In the genomic region with DNA sequence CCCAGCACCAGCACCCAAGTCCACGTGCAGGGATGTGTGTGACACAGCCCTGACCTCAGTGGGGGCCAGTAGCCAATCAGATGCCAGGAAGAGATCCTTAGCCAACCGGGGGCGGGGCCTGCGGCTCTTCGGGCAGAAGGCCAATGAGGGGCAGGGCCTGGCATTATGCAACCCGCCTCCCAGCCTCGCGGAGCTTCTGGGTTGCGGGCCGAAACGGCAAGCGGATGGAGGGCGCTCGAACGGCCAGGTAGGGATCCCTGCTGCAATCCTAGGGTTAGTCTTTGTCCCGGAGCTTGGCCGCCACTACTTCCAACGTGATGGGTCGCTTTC, we compare ENCODE assay signal across 8 mouse cellular contexts. TPM values are rescaled to one million over a fixed set of nuclear protein-coding genes. Genes with fewer than 3 reads are reported as not detected.
DNase-seq lines count a peak whose midpoint lies in the region; ATAC-seq and TF ChIP-seq lines count a peak whose summit lies in the region.

No protein-coding gene starts in this region.

- TF ChIP-seq EP300 in lung, postnatal 0 days (IDR thresholded peaks at IDR 0.05), result no peak

- 2% methylated on average over 19 of the region's 19 CpGs for WGBS in lung, postnatal 0 days

- H3K9me3 ChIP-seq in G1E (replicated peaks), result no peaks in the 10 kb centered on the region
- H3K9me3 ChIP-seq in lung, postnatal 0 days (ENCODE audit: low read length), result no peaks in the 10 kb centered on the region

- peak; percentile 51 for ATAC-seq in G1E (ENCODE audit: extremely low read depth, insufficient number of reproducible peaks, low FRiP score, poor library complexity, severe bottlenecking)
- ATAC-seq in hematopoietic stem cell, adult 5-6 weeks (replicated peaks in 1 of 2; ENCODE audit: insufficient read depth in 1 of 2, low FRiP score in 2 of 2, low TSS enrichment in 1 of 2, low read depth in 1 of 2, poor library complexity in 2 of 2, severe bottlenecking in 2 of 2), result peak; percentile 43 to 50
- peak; percentile 32 for ATAC-seq in lung, postnatal 0 days

- no peak for TF ChIP-seq CTCF in G1E (IDR thresholded peaks at IDR 0.05; ENCODE audit: low read depth, low read length)
- TF ChIP-seq CTCF in lung, postnatal 0 days (IDR thresholded peaks at IDR 0.05), result no peak

- H3K9ac ChIP-seq in lung, postnatal 0 days (replicated peaks; ENCODE audit: low read depth), result peak overlapping the region; percentile 79

- DNase-seq in G1E (ENCODE audit: low spot score), result peak; percentile 98
- peak; percentile 99 for DNase-seq in cerebellum, adult 8-10 months
- peak; percentile 90 for DNase-seq in forelimb bud, embryonic 11.5 days (ENCODE audit: low read depth, low spot score)
- peak; percentile 97 for DNase-seq in layer of hippocampus, postnatal 10 days (ENCODE audit: low spot score in 2 of 2)
- peak; percentile 97 for DNase-seq in lung, postnatal 0 days (ENCODE audit: low spot score)
- DNase-seq in ovary, postnatal 10 days (ENCODE audit: low spot score), result peak; percentile 80
- DNase-seq in thymus, postnatal 0 days (ENCODE audit: low spot score), result peak; percentile 89

- H3K4me1 ChIP-seq in G1E (ENCODE audit: insufficient read depth, low read depth, low read length), result peaks cover 70% of the 10 kb centered on the region
- H3K4me1 ChIP-seq in lung, postnatal 0 days (ENCODE audit: insufficient read depth, low read depth, low read length), result peaks cover 16% of the 10 kb centered on the region

- peak overlapping the region; percentile 76 for H3K4me2 ChIP-seq in lung, postnatal 0 days (replicated peaks; ENCODE audit: low read depth, low read length)

- H3K27ac ChIP-seq in lung, postnatal 0 days (ENCODE audit: low read length), result peak overlapping the region; percentile 100

- no peaks in the 10 kb centered on the region for H3K27me3 ChIP-seq in G1E (ENCODE audit: insufficient read depth, low read length)
- no peaks in the 10 kb centered on the region for H3K27me3 ChIP-seq in lung, postnatal 0 days (replicated peaks; ENCODE audit: insufficient read depth, low read length)

- H3K36me3 ChIP-seq in G1E (replicated peaks), result peaks cover 41% of the 10 kb centered on the region
- peaks cover 34% of the 10 kb centered on the region for H3K36me3 ChIP-seq in lung, postnatal 0 days (ENCODE audit: insufficient read depth, low read length)

- peak overlapping the region; percentile 73 for H3K4me3 ChIP-seq in G1E (ENCODE audit: low read depth, low read length)
- H3K4me3 ChIP-seq in lung, postnatal 0 days (ENCODE audit: low read depth, low read length), result peak overlapping the region; percentile 97

RNA-seq across cellular contexts. Expression of a gene that starts 3.7 kb away (rescaled TPM):
- total RNA-seq in G1E (2014; fragmentation: Nextera tagmentation) (55.2 and 55.5 TPM in 2 replicates), G1E (2017) (8.9 TPM in 2 replicates)
- 40.6 TPM in 2 replicates for polyA plus RNA-seq in G1E (2012)
- total RNA-seq in hematopoietic stem cell, adult 5-6 weeks (2017), result 33.6 and 42.1 TPM in 2 replicates
- 10 to 100 TPM; 54.4 to 67.2 TPM for total RNA-seq in layer of hippocampus, postnatal 10 days (2021)
- polyA plus RNA-seq in lung, postnatal 0 days (2015; fragmentation: Nextera tagmentation; extraction: Ambion mirVana), result 16.6 and 30.0 TPM in 2 replicates
- polyA plus RNA-seq in thymus, postnatal 0 days (2015; fragmentation: Nextera tagmentation; extraction: Ambion mirVana), result 3.5 and 4.7 TPM in 2 replicates

RNA-seq across cellular contexts. Expression of a gene that starts 10.4 kb away (rescaled TPM):
- 98.4 and 104 TPM in 2 replicates for total RNA-seq in G1E (2014; fragmentation: Nextera tagmentation)
- total RNA-seq in G1E (2017), result 4.4 and 5.8 TPM in 2 replicates
- 31.8 and 32.8 TPM in 2 replicates for polyA plus RNA-seq in G1E (2012)
- total RNA-seq in hematopoietic stem cell, adult 5-6 weeks (2017), result 20.9 and 22.5 TPM in 2 replicates
- total RNA-seq in layer of hippocampus, postnatal 10 days (2021), result 1,000 to 10,000 TPM in 1 of 2 experiments, 100 to 1,000 TPM in 1; 909 to 1,029 TPM
- polyA plus RNA-seq in lung, postnatal 0 days (2015; fragmentation: Nextera tagmentation; extraction: Ambion mirVana), result 45.0 and 50.6 TPM in 2 replicates
- polyA plus RNA-seq in thymus, postnatal 0 days (2015; fragmentation: Nextera tagmentation; extraction: Ambion mirVana), result 35.9 and 38.5 TPM in 2 replicates

RNA-seq across cellular contexts. Expression of a gene that starts 21.5 kb away (rescaled TPM):
- 0.53 TPM in 1 of 2 replicates, not detected in the other for total RNA-seq in G1E (2014; fragmentation: Nextera tagmentation)
- total RNA-seq in G1E (2017), result 0.22 TPM in 1 of 2 replicates, not detected in the other
- polyA plus RNA-seq in G1E (2012), result 1.2 and 2.0 TPM in 2 replicates
- total RNA-seq in hematopoietic stem cell, adult 5-6 weeks (2017), result not detected in 2 replicates
- total RNA-seq in layer of hippocampus, postnatal 10 days (2021), result under 1 TPM; 0.54 to 0.96 TPM
- 0.38 and 0.49 TPM in 2 replicates for polyA plus RNA-seq in lung, postnatal 0 days (2015; fragmentation: Nextera tagmentation; extraction: Ambion mirVana)
- polyA plus RNA-seq in thymus, postnatal 0 days (2015; fragmentation: Nextera tagmentation; extraction: Ambion mirVana), result 0.39 and 0.71 TPM in 2 replicates

RNA-seq across cellular contexts. Expression of a gene that starts 23.7 kb away (rescaled TPM):
- total RNA-seq in G1E (2014; fragmentation: Nextera tagmentation), result 1.4 TPM in 2 replicates
- total RNA-seq in G1E (2017), result 0.17 and 0.82 TPM in 2 replicates
- polyA plus RNA-seq in G1E (2012), result 0.10 and 0.25 TPM in 2 replicates
- not detected in 2 replicates for total RNA-seq in hematopoietic stem cell, adult 5-6 weeks (2017)
- total RNA-seq in layer of hippocampus, postnatal 10 days (2021), result under 1 TPM; 0.59 to 0.89 TPM
- polyA plus RNA-seq in lung, postnatal 0 days (2015; fragmentation: Nextera tagmentation; extraction: Ambion mirVana), result 0.42 and 0.50 TPM in 2 replicates
- polyA plus RNA-seq in thymus, postnatal 0 days (2015; fragmentation: Nextera tagmentation; extraction: Ambion mirVana), result 0.49 and 0.64 TPM in 2 replicates

RNA-seq across cellular contexts. Expression of a gene that starts 27.0 kb away (rescaled TPM):
- 1.3 TPM in 1 of 2 replicates, not detected in the other for total RNA-seq in G1E (2014; fragmentation: Nextera tagmentation)
- total RNA-seq in G1E (2017), result 0.16 TPM in 1 of 2 replicates, not detected in the other
- polyA plus RNA-seq in G1E (2012), result 0.01 TPM in 1 of 2 replicates, not detected in the other
- total RNA-seq in hematopoietic stem cell, adult 5-6 weeks (2017), result not detected in 2 replicates
- 1 to 10 TPM; 5.8 to 6.6 TPM for total RNA-seq in layer of hippocampus, postnatal 10 days (2021)
- 0.13 and 0.44 TPM in 2 replicates for polyA plus RNA-seq in lung, postnatal 0 days (2015; fragmentation: Nextera tagmentation; extraction: Ambion mirVana)
- polyA plus RNA-seq in thymus, postnatal 0 days (2015; fragmentation: Nextera tagmentation; extraction: Ambion mirVana), result 0.62 and 0.73 TPM in 2 replicates

Comparison
In these comparisons a context has a peak if more than half of its experiments do, and no peak if none do; other contexts are left out.
1. Peak in every context shown above with its lines: DNase-seq, ATAC-seq, H3K4me3 ChIP-seq and H3K27ac ChIP-seq.
2. RNA of a gene that starts 10.4 kb away (total RNA-seq): 909 to 1,029 TPM in layer of hippocampus, postnatal 10 days; 4.4 to 104 TPM in G1E and 20.9 to 22.5 TPM in hematopoietic stem cell, adult 5-6 weeks; every median in the first group is over 4 times any median in the second.